In genomic region chr9:110060761-110061160, GRCm38 (mm10) we compare ENCODE assay signal across 32 mouse cellular contexts. TPM values are rescaled to one million over a fixed set of nuclear protein-coding genes. Genes with fewer than 3 reads are reported as not detected.
DNase-seq lines count a peak whose midpoint lies in the region; ATAC-seq lines count a peak whose summit lies in the region.
"Had no signal": no experiment of that assay in that cellular context is flagged by ENCODE, and none has a peak within 500 bp of the region (broad histone marks: within the 10 kb centered on the region; RNA-seq: fewer than 3 reads in every experiment).

No protein-coding gene starts in this region.

- WGBS in midbrain, embryonic 14.5 days, result 15% methylated on average over 2 of the region's 2 CpGs
- 18% methylated on average over 2 of the region's 2 CpGs for WGBS in midbrain, embryonic 15.5 days
- WGBS in intestine, embryonic 15.5 days, result 80% methylated on average over 2 of the region's 2 CpGs

- no peak for ATAC-seq in midbrain, embryonic 14.5 days (ENCODE audit: low FRiP score, low TSS enrichment)
- ATAC-seq in midbrain, embryonic 15.5 days (replicated peaks), result no peak
- no peak for ATAC-seq in intestine, embryonic 15.5 days
- ATAC-seq: forebrain, embryonic 15.5 days; inflammation-experienced regulatory T-cells, adult 6 months; liver, postnatal 0 days; lung, postnatal 0 days; Patski had no signal

- H3K4me2 ChIP-seq in midbrain, embryonic 14.5 days (ENCODE audit: low read length), result no peak overlapping the region
- H3K4me2 ChIP-seq in midbrain, embryonic 15.5 days, result no peak overlapping the region
- no peak overlapping the region for H3K4me2 ChIP-seq in intestine, embryonic 15.5 days (replicated peaks)
- H3K4me2 ChIP-seq: embryonic facial prominence, embryonic 15.5 days; forebrain, embryonic 15.5 days; heart, embryonic 12.5 days; hindbrain, embryonic 14.5 days; limb, embryonic 12.5 days; liver, embryonic 11.5 days; midbrain, embryonic 11.5 days had no signal

- H3K9me3 ChIP-seq in midbrain, embryonic 14.5 days (ENCODE audit: control insufficient read depth, low read length), result no peaks in the 10 kb centered on the region
- no peaks in the 10 kb centered on the region for H3K9me3 ChIP-seq in midbrain, embryonic 15.5 days
- no peaks in the 10 kb centered on the region for H3K9me3 ChIP-seq in intestine, embryonic 15.5 days
- H3K9me3 ChIP-seq: embryonic facial prominence, embryonic 15.5 days; forebrain, embryonic 15.5 days; G1E; heart, embryonic 12.5 days; limb, embryonic 12.5 days had no signal

- H3K27me3 ChIP-seq in midbrain, embryonic 14.5 days (ENCODE audit: control insufficient read depth, insufficient read depth, low read length), result no peaks in the 10 kb centered on the region
- no peaks in the 10 kb centered on the region for H3K27me3 ChIP-seq in midbrain, embryonic 15.5 days (replicated peaks)
- H3K27me3 ChIP-seq in intestine, embryonic 15.5 days (replicated peaks), result no peaks in the 10 kb centered on the region
- H3K27me3 ChIP-seq: CH12.LX; embryonic facial prominence, embryonic 15.5 days; forebrain, embryonic 15.5 days; heart, embryonic 12.5 days; limb, embryonic 12.5 days; Patski had no signal

- no peak overlapping the region for H3K4me3 ChIP-seq in midbrain, embryonic 14.5 days (replicated peaks; ENCODE audit: low read depth, low read length)
- no peak overlapping the region for H3K4me3 ChIP-seq in midbrain, embryonic 15.5 days
- H3K4me3 ChIP-seq in intestine, embryonic 15.5 days (replicated peaks), result no peak overlapping the region
- H3K4me3 ChIP-seq: embryonic facial prominence, embryonic 15.5 days; forebrain, embryonic 15.5 days; heart, embryonic 12.5 days; limb, embryonic 12.5 days; myocyte had no signal

- H3K27ac ChIP-seq in midbrain, embryonic 14.5 days (replicated peaks; ENCODE audit: low read depth, low read length), result 0 out of 2 replicates have a peak overlapping the region, but pooled peaks have one; percentile 45
- no peak overlapping the region for H3K27ac ChIP-seq in midbrain, embryonic 15.5 days
- H3K27ac ChIP-seq in intestine, embryonic 15.5 days, result no peak overlapping the region
- H3K27ac ChIP-seq: embryonic facial prominence, embryonic 15.5 days; forebrain, embryonic 15.5 days; hindbrain, embryonic 14.5 days; limb, embryonic 12.5 days; macrophage; stomach, postnatal 0 days had no signal

- no peak overlapping the region for H3K9ac ChIP-seq in midbrain, embryonic 14.5 days (replicated peaks; ENCODE audit: low read length)
- no peak overlapping the region for H3K9ac ChIP-seq in midbrain, embryonic 15.5 days
- no peak overlapping the region for H3K9ac ChIP-seq in intestine, embryonic 15.5 days
- H3K9ac ChIP-seq: embryonic facial prominence, embryonic 15.5 days; forebrain, embryonic 15.5 days; heart, embryonic 12.5 days; hindbrain, embryonic 14.5 days; limb, embryonic 12.5 days; liver, postnatal 0 days had no signal

- peaks cover 19% of the 10 kb centered on the region for H3K36me3 ChIP-seq in midbrain, embryonic 14.5 days (ENCODE audit: control insufficient read depth, insufficient read depth, low read length)
- 0 out of 2 replicates have a peak, but pooled peaks cover 2% of the 10 kb centered on the region for H3K36me3 ChIP-seq in midbrain, embryonic 15.5 days (replicated peaks)
- no peaks in the 10 kb centered on the region for H3K36me3 ChIP-seq in intestine, embryonic 15.5 days

- 0 out of 2 replicates have a peak, but pooled peaks cover 5% of the 10 kb centered on the region for H3K4me1 ChIP-seq in midbrain, embryonic 14.5 days (ENCODE audit: control insufficient read depth, insufficient read depth, low read length)
- peaks cover 16% of the 10 kb centered on the region for H3K4me1 ChIP-seq in midbrain, embryonic 15.5 days
- no peaks in the 10 kb centered on the region for H3K4me1 ChIP-seq in intestine, embryonic 15.5 days (replicated peaks)
- H3K4me1 ChIP-seq: embryonic facial prominence, embryonic 15.5 days; limb, embryonic 12.5 days had no signal

- DNase-seq in cerebellum, adult 9-10 months, result peak; percentile 25
- DNase-seq in cerebellum, postnatal 25 days, result no peak
- peak; percentile 42 for DNase-seq in midbrain, embryonic 14.5 days
- peak; percentile 38 to 61 for DNase-seq in thymus, adult 18-20 months
- peak; percentile 56 to 65 for DNase-seq in thymus, postnatal 36 days
- DNase-seq in adrenal gland, postnatal 10 days, result no peak
- DNase-seq: adrenal gland, adult 2 months; cerebellum, adult 18-20 months; gastrocnemius, postnatal 14 days; heart, adult 18-20 months; heart, postnatal 14 days; kidney, adult 8-10 months; kidney, postnatal 10 days; liver, postnatal 0 days; right cerebral cortex, postnatal 14 days had no signal

RNA-seq across cellular contexts. Expression of gene Smarcc1, which starts 56.7 kb away (rescaled TPM):
- polyA plus RNA-seq in midbrain, embryonic 14.5 days (2014; fragmentation: Nextera tagmentation; extraction: Ambion mirVana), result 93.2 and 139 TPM in 2 replicates
- 110 and 112 TPM in 2 replicates for polyA plus RNA-seq in midbrain, embryonic 15.5 days (2015; fragmentation: Nextera tagmentation; extraction: Ambion mirVana)
- polyA plus RNA-seq in intestine, embryonic 15.5 days (2015; fragmentation: Nextera tagmentation; extraction: Ambion mirVana), result 83.8 and 91.3 TPM in 2 replicates
- 10 to 100 TPM; 47.2 to 59.9 TPM for total RNA-seq in adrenal gland, postnatal 10 days (2021)

RNA-seq across cellular contexts. Expression of gene Dhx30, which starts 56.9 kb away (rescaled TPM):
- polyA plus RNA-seq in midbrain, embryonic 14.5 days (2014; fragmentation: Nextera tagmentation; extraction: Ambion mirVana), result 188 and 191 TPM in 2 replicates
- 182 and 199 TPM in 2 replicates for polyA plus RNA-seq in midbrain, embryonic 15.5 days (2015; fragmentation: Nextera tagmentation; extraction: Ambion mirVana)
- polyA plus RNA-seq in intestine, embryonic 15.5 days (2015; fragmentation: Nextera tagmentation; extraction: Ambion mirVana), result 92.7 and 98.1 TPM in 2 replicates
- 10 to 100 TPM; 90.2 to 91.3 TPM for total RNA-seq in adrenal gland, postnatal 10 days (2021)

Comparison
In these comparisons a context has a peak if more than half of its experiments do, and no peak if none do; other contexts are left out.
1. DNase-seq: peak in cerebellum, adult 9-10 months (single experiment), midbrain, embryonic 14.5 days (single experiment), thymus, adult 18-20 months (2 of 2) and thymus, postnatal 36 days (2 of 2); none in cerebellum, postnatal 25 days (0 of 2) and adrenal gland, postnatal 10 days (single experiment).